Mouse (Mus musculus): ENCODE measurements at regions not wholly inside any gene's neighbourhood (a gene's known extent, or its start where the extent isn't known, plus 50 kb on each side); places are given as distances from the start of the nearest gene placed in this dataset.
"Not testable (repeated sequence)": the region's sequence is repeated elsewhere in the genome, so short reads cannot be mapped to it uniquely, and the experiment has no call there.

DNA sequence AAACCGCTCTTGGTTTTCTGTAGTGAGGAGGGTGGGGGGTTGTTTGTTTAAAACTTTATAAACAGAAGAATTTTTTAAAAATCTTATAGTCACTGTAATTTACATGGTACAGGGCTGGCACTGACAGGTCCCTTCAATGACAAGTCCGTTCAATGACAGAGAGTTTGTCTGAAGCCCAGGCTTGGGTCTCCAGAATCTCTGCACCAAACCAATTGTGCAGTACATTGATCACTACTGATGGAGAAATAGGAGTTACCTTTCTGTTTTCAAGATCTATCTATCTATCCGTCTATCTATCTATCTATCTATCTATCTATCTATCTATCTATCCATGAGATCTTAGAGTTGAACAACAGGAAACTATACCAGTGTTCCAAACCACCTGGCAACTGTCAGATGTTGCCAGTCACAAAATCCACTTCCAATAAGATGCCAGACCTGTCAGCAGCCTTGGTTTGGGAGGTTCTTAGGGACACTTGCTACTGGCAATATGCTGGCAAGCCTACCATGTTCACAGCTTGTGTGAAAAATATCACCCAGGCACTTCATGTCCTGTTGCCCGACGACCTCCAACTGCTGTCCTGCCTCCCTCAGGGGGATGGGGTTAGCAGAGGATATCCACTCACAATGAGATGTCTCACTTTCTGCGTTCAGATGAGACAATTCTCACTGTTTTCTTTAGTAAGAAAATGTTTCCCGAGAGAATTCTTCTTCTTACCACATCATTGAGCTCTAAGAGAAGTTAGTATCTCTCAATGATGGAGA is 73.8 kb upstream of the Cpsf6 start:
- no peak overlapping the region for H3K9ac ChIP-seq
- H3K36me3 ChIP-seq: no peaks in the 10 kb centered on the region
- H3K4me1 ChIP-seq: no peaks in the 10 kb centered on the region
- no peak overlapping the region for H3K4me3 ChIP-seq
- H3K27me3 ChIP-seq: no peaks in the 10 kb centered on the region
- 88% methylated on average over 7 of the region's 7 CpGs for WGBS
- H3K4me2 ChIP-seq (replicated peaks): no peak overlapping the region
- H3K27ac ChIP-seq: no peak overlapping the region
- H3K9me3 ChIP-seq: no peaks in the 10 kb centered on the region
- ATAC-seq (ENCODE audit: insufficient number of reproducible peaks, insufficient read depth, low FRiP score, low TSS enrichment): no peak

DNA sequence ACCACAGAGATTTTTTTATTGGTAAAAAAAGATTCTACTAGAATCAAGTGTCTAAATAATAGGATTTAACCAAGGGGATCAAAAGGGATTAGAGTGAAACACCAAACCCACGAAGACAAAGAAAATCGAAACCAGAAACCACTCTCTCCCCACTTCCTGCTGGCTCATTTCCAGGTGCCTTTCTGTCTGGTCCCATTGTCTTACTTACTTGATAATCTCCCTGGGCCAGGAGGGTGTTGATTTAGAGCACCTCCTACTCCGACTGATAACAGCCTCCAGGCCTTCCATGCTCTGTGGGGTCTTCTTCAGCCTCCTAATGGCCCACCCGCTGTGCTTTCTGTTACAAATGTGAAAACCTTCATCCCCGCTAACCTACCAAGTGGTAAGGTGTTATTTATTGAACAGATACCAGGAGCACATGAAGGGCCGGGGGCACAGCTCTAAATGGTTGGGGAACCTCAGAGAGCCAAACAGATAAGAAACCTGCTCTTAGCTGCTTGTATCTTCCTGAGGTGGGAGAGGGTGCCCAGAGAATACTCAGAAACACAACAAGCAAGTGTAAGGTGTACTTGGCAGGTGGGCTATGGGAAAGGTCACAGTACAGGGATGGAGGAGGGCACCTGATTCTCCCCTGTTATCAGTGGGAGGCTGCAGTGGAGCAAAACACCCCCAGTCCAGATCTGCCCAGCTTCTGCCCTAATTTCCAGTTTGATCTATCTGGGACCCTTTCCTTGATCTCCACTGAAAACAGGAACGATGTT is 72.6 kb upstream of the Cpsf6 start:
- no peak for ATAC-seq (ENCODE audit: insufficient number of reproducible peaks, insufficient read depth, low FRiP score, low TSS enrichment)
- no peaks in the 10 kb centered on the region for H3K36me3 ChIP-seq
- 38% methylated on average over 7 of the region's 7 CpGs for WGBS

DNA sequence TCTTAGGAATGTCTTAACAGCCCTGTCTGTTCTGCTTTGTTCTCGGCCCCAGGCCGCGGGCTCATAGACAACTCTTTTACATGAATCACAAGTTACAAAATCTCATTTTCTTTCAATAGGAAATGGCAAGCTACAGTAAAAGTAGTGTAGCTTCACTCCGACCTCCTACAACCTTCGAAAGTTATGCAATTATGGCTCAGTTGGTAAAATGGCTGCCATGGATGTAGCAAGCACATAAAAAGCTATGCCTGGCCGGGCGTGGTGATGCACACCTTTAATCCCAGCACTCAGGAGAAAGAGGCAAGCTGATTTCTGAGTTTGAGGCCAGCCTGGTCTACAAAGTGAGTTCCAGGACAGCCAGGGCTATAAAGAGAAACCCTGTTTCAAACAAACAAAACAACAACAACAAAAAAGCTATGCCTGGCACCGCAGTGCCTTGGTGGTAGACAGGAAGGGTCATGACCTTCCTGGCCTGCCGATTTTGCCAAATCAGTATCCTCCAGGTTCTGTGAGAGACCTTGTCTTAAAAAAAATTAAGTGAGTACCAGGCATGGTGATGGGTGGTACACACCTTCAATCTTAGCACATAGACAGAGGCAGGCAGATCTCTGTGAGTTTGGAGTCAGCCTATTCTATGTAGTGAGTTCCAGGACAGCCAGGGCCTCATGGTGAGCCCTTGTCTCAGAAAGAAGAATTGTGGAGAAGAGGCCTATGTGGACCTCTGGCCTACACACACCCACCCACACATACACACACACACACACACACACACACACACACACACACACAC is 71.8 kb upstream of the Cpsf6 start:
- Histone ChIP-seq H3K36me3 (no peaks in the 10 kb centered on the region), H3K9me3 (no peaks in the 10 kb centered on the region), H3K4me2 (replicated peaks) (no peak overlapping the region), H3K4me3 (no peak overlapping the region), H3K9ac (no peak overlapping the region), H3K4me1 (no peaks in the 10 kb centered on the region), H3K27ac (no peak overlapping the region), H3K27me3 (no peaks in the 10 kb centered on the region)
- 86% methylated on average over 9 of the region's 9 CpGs for WGBS
- no peak for ATAC-seq (ENCODE audit: insufficient number of reproducible peaks, insufficient read depth, low FRiP score, low TSS enrichment)

More for the DNA sequence above, 72.6 kb upstream of the Cpsf6 start:
- Histone ChIP-seq H3K9me3 (no peaks in the 10 kb centered on the region), H3K27ac (no peak overlapping the region), H3K4me3 (no peak overlapping the region), H3K27me3 (no peaks in the 10 kb centered on the region), H3K9ac (no peak overlapping the region), H3K4me1 (no peaks in the 10 kb centered on the region), H3K4me2 (replicated peaks) (no peak overlapping the region)

DNA sequence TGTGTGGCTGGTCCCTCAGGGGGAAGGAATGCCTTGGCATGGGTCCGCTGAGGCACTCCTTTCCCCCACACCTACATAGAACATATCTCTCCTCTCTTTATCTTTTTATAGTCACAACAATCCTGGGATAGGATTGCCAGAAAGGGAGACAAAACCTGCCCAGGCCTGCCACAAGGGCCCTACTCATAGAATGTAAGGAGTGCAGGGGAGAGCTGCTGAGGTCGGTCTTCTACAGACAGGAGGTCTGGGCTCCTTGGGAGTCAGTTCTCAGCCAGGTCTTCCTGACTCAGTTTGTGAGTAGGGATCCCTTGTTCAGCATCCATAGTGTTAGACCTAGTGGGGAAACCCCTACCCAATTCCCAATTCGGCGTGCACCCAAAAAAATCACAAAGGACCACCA is 70.8 kb upstream of the Cpsf6 start:
- 87% methylated on average over 4 of the region's 4 CpGs for WGBS
- no peak overlapping the region for H3K4me3 ChIP-seq
- no peak overlapping the region for H3K27ac ChIP-seq
- H3K4me1 ChIP-seq: no peaks in the 10 kb centered on the region
- no peaks in the 10 kb centered on the region for H3K9me3 ChIP-seq
- H3K9ac ChIP-seq: no peak overlapping the region
- H3K36me3 ChIP-seq: no peaks in the 10 kb centered on the region
- H3K4me2 ChIP-seq (replicated peaks): no peak overlapping the region
- no peaks in the 10 kb centered on the region for H3K27me3 ChIP-seq
- no peak for ATAC-seq (ENCODE audit: insufficient number of reproducible peaks, insufficient read depth, low FRiP score, low TSS enrichment)

DNA sequence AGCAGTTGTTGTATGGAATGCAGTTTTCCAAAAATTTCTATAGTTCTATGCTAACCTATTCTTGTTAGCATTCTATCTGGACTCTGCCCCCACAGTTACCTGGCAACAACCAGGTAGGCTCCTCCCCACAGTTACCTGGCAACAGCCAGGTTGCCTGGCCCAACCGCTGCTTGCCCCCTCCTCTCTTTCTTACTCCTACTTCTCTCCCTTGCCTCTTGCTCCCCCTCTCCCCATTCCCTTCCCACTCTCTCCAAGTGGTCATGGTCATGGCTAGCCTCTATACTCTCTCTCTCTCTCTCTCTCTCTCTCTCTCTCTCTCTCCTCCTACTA is 70.4 kb upstream of the Cpsf6 start:
- 96% methylated on average over 1 of the region's 1 CpGs for WGBS
- no peaks in the 10 kb centered on the region for H3K27me3 ChIP-seq
- H3K4me3 ChIP-seq: no peak overlapping the region
- H3K4me2 ChIP-seq (replicated peaks): no peak overlapping the region
- H3K4me1 ChIP-seq: no peaks in the 10 kb centered on the region
- no peaks in the 10 kb centered on the region for H3K36me3 ChIP-seq
- no peak overlapping the region for H3K9ac ChIP-seq
- no peak for ATAC-seq (ENCODE audit: insufficient number of reproducible peaks, insufficient read depth, low FRiP score, low TSS enrichment)
- no peak overlapping the region for H3K27ac ChIP-seq
- no peaks in the 10 kb centered on the region for H3K9me3 ChIP-seq

DNA sequence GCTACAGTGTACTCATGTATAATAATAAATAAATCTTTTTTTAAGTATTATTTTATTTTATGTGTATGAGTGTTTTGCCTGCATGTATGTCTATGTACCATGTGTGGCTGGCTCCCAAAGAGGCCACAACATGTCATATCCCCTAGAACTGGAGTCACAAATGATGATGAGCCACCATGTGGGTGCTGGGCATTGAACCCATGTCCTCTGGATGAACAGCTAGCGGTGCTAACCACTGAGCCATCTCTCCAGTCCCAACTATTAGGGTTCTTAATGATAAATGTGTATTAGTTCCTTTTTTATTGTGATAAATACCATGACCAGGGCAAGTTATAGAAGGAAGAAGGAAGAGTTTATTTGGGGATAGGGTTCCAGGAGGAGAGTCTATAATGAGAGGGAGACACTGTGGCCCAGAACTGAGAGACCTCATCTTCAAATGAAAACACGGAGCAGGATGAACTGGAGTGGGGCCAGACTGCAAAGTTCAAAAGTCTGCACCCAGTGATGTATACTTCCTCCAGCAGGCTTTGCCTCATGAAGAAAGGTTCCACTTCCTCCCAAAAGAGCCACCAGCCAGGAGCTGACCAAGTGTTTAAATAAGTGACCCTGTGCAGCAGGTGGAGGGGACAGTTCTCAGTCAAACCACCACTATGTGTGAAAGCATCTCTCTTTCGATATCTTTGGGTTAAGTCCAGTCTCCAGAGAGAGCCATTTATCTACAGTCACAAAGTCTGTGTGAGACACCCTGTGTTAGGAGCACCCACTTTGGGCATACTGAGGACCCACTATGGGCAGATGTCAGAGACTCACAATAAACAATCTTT is 69.8 kb upstream of the Cpsf6 start:
- Histone ChIP-seq H3K27ac (no peak overlapping the region), H3K9ac (no peak overlapping the region), H3K4me3 (no peak overlapping the region), H3K27me3 (no peaks in the 10 kb centered on the region), H3K9me3 (no peaks in the 10 kb centered on the region), H3K4me2 (replicated peaks) (no peak overlapping the region), H3K36me3 (no peaks in the 10 kb centered on the region), H3K4me1 (no peaks in the 10 kb centered on the region)
- no peak for ATAC-seq (ENCODE audit: insufficient number of reproducible peaks, insufficient read depth, low FRiP score, low TSS enrichment)
- WGBS: 86% methylated on average over 3 of the region's 3 CpGs

DNA sequence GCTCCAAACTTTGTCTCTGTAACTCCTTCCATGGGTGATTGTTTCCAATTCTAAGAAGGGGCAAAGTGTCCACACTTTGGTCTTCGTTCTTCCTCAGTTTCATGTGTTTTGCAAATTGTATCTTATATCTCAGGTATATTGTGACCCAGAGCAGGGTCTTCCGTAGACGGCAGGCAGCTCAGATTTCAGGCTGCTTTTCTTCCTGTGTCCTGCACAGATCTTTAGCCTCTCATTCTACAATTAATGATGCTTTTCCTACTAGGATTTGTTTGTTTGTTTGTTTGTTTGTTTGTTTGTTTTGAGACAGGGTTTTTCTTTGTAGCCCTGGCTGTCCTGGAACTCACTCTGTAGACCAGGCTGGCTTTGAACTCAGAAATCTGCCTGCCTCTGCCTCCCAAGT is 69.0 kb upstream of the Cpsf6 start:
- not testable (repeated sequence) for H3K27me3 ChIP-seq; H3K4me3 ChIP-seq; H3K9me3 ChIP-seq; ATAC-seq (ENCODE audit: insufficient number of reproducible peaks, insufficient read depth, low FRiP score, low TSS enrichment); H3K9ac ChIP-seq; H3K4me2 ChIP-seq (replicated peaks); H3K4me1 ChIP-seq; H3K27ac ChIP-seq; H3K36me3 ChIP-seq
- WGBS: 82% methylated on average over 3 of the region's 3 CpGs

DNA sequence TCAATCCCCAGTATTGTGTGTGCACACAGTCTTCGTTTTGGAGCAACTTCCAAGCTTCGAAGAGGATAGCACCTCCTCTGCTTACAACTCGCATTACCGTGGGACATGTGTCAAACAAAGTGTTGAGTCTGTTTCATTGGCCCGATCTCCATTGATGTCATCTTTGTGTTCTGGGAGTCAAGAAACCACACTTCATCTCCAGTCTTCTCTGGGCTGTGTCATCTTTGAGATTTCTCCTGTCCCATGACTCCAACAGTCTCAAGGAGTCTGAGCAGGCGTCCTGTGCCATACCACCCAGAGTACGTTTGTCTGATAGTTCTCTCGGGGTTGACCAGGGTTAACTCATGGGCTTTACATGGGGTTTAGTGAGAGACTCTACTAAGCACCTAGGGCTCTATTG is 67.8 kb upstream of the Cpsf6 start:
- Histone ChIP-seq H3K27ac (no peak overlapping the region), H3K27me3 (no peaks in the 10 kb centered on the region), H3K4me1 (no peaks in the 10 kb centered on the region), H3K4me3 (no peak overlapping the region), H3K9me3 (peaks cover 6% of the 10 kb centered on the region), H3K4me2 (replicated peaks) (no peak overlapping the region), H3K9ac (no peak overlapping the region), H3K36me3 (no peaks in the 10 kb centered on the region)
- WGBS: 90% methylated on average over 8 of the region's 8 CpGs
- no peak for ATAC-seq (ENCODE audit: insufficient number of reproducible peaks, insufficient read depth, low FRiP score, low TSS enrichment)

DNA sequence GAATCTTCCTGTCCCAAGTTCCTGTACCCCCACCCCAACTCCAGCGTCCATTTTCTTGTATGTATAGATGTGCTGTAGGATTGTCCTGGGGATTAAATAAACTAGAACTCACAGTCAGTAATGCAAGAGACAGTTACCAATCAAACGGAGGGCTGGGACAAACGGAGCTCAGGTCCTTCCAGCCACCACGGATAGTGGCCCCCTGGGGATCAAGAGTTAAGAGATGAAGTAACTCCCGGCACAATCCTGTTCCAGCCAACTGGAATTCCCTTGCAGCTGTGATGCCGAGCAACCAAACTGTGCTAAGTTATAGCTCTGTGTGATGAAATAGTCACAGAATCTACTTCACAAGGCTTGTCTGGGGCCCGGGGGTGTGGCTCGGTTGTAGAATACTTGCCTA is 67.4 kb upstream of the Cpsf6 start:
- no peak overlapping the region for H3K4me2 ChIP-seq (replicated peaks)
- H3K27ac ChIP-seq: no peak overlapping the region
- no peak for ATAC-seq (ENCODE audit: insufficient number of reproducible peaks, insufficient read depth, low FRiP score, low TSS enrichment)
- H3K27me3 ChIP-seq: no peaks in the 10 kb centered on the region
- H3K4me1 ChIP-seq: no peaks in the 10 kb centered on the region
- H3K9ac ChIP-seq: no peak overlapping the region
- 77% methylated on average over 8 of the region's 8 CpGs for WGBS
- H3K9me3 ChIP-seq: peaks cover 6% of the 10 kb centered on the region
- no peak overlapping the region for H3K4me3 ChIP-seq
- no peaks in the 10 kb centered on the region for H3K36me3 ChIP-seq

DNA sequence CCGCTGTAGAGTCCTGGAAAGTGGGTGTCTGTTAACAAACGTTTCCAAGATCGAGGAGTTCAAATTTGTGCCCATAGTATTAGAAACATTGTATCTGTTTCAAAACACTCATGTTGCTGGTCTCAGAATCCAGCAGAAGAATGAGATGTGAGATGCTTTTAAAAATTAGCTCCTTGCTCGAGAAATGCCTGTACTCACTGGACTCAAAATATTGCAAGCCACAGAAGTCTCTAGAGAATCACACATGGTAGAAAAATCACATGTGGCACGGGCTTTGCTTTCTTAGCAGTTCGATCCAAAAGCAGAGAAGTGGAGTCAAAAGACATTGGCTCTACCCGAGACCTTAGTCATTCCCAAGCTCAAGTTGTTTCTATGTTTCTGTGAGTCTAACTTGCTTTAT is 67.0 kb upstream of the Cpsf6 start:
- Histone ChIP-seq H3K36me3 (no peaks in the 10 kb centered on the region), H3K27ac (no peak overlapping the region), H3K9ac (no peak overlapping the region), H3K4me2 (replicated peaks) (no peak overlapping the region), H3K27me3 (no peaks in the 10 kb centered on the region), H3K4me1 (no peaks in the 10 kb centered on the region), H3K9me3 (peaks cover 6% of the 10 kb centered on the region), H3K4me3 (no peak overlapping the region)
- no peak for ATAC-seq (ENCODE audit: insufficient number of reproducible peaks, insufficient read depth, low FRiP score, low TSS enrichment)
- WGBS: 82% methylated on average over 7 of the region's 7 CpGs

DNA sequence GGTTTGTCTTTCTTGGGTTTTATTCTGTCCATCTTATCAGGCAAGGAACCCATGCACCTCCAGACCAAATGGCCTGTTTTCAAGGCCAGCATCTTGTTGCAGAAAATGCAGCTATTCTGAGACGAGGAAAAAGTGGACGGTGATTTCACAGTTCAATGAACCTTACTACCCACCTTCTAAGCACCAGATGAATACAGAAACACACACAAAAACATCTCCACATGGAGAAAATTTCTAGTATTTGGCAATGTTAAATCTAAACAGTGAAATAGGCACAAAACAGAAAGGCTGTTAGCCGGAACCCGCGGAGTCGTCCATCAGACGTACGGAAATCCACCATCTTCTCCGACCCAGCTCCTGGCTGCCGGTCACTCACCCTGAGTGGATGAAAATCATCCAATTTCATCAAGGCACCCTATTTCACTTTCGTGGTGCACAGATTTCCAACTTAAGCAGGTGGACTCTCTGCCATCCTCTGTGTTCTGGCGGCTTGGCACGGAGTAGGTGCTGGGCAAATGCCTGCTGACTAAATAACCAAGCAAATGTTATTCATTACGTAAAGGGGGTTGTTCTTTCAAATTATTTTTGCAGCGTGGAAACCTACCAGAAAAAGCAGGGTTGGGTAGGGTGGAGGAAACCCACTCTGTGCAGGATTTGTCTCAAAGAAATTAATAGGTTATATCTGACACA is 66.1 kb upstream of the Cpsf6 start:
- Histone ChIP-seq H3K36me3 (no peaks in the 10 kb centered on the region), H3K9ac (no peak overlapping the region), H3K9me3 (peaks cover 6% of the 10 kb centered on the region), H3K27ac (no peak overlapping the region), H3K4me1 (0 out of 2 replicates have a peak, but pooled peaks cover 4% of the 10 kb centered on the region), H3K4me2 (replicated peaks) (no peak overlapping the region), H3K27me3 (no peaks in the 10 kb centered on the region), H3K4me3 (no peak overlapping the region)
- ATAC-seq (ENCODE audit: insufficient number of reproducible peaks, insufficient read depth, low FRiP score, low TSS enrichment): no peak
- 87% methylated on average over 15 of the region's 15 CpGs for WGBS

Data from embryonic facial prominence, embryonic 12.5 days (tissue).